Mouse (Mus musculus): ENCODE measurements around the gene Chd5.

Gene Chd5

GRCm38 (mm10) chr4:152338419-152339292 lies at the start of gene Chd5:
TSS of gene Chd5 (plus strand) at chr4:152338651.
- peak; percentile 66 to 70 for DNase-seq

DNA sequence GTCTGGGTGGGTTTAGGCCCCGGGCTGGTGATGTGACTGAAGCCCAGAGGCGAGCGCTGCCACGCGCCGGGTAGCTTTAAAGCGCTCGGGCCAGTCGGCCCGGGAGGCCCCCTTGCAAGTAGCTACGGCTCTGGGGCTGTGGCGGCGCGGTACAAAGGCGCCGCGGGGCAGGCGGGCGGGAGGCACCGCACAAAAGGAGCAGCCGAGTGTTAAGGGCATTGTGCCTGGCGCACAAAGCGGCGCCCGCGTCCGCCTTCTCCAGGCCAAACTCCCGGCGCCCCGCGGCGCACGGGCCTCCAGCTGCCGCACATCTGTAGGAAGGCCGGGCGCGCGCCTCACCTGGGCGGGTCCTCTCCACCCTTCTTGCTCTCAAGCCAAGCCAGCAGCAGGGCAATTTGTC lies 48.1 kb upstream of the Chd5 start:
- DNase-seq = no peak

GRCm38 (mm10) chr4:152290991-152291390 lies 47.5 kb upstream of the Chd5 start:
- no peak for DNase-seq

- DNase-seq = no peak
Observed at GRCm38 (mm10) chr4:152291562-152291961, 46.9 kb upstream of the Chd5 start, which contains the start of gene Hes3. TSS of gene Hes3 (minus strand) at chr4:152291662.

DNA sequence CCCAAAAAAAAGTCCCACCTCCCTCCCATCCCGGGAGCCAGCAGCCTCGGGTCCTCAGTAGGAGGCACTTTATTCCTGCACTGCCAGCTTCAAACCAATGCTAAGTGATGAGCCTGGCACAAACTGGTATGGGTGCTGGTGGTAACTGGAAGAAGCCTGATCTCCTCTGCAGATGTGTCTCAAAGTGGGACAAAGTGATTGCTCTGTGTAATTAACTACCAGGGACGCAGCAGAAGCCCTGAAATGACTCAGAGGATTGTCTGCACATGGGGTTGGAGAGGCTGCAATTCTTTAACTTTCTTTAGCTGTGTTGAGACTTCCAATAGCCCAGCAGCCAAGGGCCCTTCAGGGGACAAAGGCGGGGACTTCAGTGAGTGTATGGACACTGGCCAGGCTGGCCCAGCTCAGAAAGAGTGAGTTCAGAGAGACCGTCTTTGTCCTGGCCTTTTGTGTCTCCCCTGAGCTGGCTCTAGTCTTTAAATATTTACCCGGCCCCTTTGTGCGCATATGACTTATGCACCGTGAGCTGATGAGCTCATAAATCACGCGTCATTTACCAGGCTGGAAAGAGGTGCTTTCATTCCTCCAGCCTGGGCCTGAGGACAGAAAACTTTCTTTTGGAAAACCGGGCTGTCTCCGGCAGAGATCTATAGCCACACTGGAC lies 46.2 kb upstream of the Chd5 start:
- DNase-seq = no peak

DNA sequence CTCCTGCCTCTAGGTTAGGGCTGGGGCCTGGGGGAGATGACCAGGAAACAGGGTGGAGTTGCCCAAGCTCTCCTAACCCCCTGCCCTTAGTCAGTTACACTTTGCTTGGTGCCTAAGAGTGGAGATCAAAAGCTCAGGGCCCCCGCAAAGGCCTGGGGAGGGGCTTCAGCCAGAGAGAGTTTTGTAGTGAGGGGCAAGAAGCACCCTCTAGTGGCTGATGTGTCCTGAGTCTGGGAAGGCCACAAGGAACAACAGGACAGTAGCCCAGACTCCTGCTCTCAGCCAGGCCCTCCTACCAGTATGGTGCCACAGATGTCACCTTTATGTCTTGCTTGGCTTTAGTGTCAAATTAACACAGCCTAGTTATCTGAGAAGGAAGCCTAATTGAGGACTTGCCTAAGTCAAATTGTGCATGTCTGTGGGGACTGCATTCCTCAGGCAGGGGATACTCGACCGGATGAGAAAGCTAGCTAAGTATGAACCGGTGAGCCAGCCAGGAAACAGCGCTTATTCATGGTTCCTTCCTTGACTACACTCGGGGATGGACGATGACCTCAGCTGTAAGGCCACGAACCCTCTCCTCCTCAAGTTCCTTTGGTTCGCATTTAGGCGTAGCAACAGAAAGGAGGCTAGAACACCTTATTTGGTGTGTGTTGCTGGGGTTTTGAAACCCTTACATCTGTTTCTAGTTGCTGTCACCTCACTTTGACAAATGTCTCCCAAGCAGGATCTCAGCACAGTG lies 44.1 kb upstream of the Chd5 start:
- no peak for DNase-seq

GRCm38 (mm10) chr4:152295916-152296315 lies 42.5 kb upstream of the Chd5 start:
- no peak for DNase-seq

GRCm38 (mm10) chr4:152296371-152296770 lies 42.1 kb upstream of the Chd5 start:
- no peak for DNase-seq

GRCm38 (mm10) chr4:152296874-152297861 lies 41.3 kb upstream of the Chd5 start, which contains the start of gene Icmt:
TSS of gene Icmt (plus strand) at chr4:152297227.
- DNase-seq = peak; percentile 100

GRCm38 (mm10) chr4:152298836-152299235 lies 39.6 kb upstream of the Chd5 start:
- DNase-seq = no peak

- DNase-seq = peak in 1 of 2 experiments; percentile 62
Observed at GRCm38 (mm10) chr4:152300375-152300774, 38.1 kb upstream of the Chd5 start.

DNA sequence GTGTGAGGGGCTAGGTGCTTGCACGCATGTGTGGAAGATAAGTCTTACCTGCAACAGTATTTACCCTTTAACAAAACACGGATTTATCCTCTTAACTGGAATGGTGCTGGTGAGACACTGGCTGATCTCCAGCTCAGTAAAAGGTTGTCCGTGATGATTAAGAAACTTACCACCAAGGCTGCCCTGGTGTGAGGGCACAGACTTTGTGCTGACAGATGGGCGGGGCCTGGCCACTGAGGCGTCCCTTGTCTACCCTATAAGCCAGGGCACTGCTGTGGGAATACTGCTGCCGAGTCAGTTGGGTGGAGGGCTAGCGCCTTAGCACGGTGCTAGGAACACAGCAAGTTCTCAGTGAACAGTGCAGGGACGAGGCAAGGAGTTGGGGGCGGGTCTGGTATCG lies 36.4 kb upstream of the Chd5 start:
- DNase-seq = no peak

DNA sequence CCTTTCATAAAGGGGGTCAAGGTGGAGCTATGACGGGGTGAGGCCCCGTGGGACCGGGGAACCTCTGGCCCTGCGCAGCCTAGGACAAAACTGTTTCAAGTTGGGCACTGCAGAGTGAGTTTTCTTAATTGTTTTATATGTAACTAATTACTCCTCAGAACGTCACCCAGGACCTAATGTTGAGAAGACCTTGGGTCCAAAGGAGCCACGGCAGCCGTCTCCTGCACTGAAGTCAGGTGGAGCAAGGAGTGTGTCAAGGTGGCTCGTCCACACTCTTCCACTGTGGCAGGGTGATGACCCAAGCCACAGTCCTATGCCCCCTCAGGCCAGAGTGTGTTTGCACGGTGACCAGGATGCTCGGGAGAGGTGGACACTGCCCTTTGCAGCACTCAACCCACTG lies 35.3 kb upstream of the Chd5 start:
- DNase-seq = no peak

- peak; percentile 62 to 63 for DNase-seq
Observed at GRCm38 (mm10) chr4:152304685-152305084, 33.8 kb upstream of the Chd5 start.

- DNase-seq = no peak
Observed at GRCm38 (mm10) chr4:152305991-152306390, 32.5 kb upstream of the Chd5 start.

- no peak for DNase-seq
Observed at GRCm38 (mm10) chr4:152307542-152307941, 30.9 kb upstream of the Chd5 start.

DNA sequence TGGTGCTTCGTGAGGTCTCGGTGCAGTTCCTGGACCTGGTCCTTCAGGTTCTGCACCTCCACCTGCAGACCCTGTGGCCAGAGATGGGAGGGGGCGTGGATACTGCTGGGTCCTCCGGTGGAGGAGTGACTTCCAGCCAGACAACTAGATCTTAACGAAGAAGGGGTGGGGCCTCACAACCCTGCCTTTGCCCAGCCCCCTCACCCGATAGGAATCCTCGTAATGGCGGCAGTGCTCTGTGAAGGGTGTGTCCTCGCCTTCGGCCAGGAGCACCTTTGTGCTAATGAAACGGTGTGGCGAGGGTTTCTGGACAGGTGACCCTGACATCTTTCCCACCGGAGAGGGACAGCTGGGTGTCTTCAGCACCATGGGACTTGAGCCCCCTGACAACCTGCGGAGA lies 26.3 kb upstream of the Chd5 start:
- DNase-seq = no peak

DNA sequence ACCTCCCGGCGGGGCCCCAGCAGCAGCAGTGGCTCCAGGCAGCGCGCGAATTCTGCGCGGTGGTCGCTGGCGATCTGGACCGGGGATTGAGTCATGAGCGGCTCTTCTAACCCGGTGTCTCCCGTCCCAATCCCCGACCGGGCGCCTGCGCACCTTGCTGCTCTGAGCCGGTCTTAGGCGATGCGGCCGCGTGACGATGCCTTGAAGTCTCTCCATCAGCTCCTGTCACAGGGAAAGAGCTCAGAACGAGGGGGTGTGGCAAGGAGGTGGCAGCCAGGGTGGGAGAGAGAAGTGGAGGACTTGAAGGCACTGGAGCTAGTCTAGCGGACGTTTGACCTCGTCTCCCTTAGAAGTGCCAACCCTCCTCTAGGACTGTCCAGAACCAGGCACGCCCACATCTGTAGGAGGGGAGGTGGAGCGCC lies 25.2 kb upstream of the Chd5 start:
- no peak for DNase-seq

DNA sequence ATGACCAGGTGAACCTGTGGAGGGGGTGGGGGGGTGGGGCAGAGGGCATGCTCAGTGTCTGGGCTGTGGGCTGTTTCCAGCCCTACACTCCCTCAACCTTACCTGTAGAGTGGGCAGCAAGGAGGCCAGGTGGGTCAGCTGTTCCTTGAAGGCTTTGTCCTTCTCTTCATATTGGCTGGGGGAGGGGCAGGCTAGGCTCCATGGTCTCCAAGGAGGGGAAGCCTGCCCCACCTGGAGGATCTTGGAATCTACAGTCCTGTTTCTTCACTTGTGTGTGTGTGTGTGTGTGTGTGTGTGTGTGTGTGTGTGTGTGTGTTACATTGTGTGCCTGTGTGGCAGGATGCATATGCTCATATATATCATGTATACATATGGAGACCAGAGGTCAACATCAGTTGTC lies 24.5 kb upstream of the Chd5 start:
- DNase-seq = peak in 1 of 2 experiments; percentile 82

DNA sequence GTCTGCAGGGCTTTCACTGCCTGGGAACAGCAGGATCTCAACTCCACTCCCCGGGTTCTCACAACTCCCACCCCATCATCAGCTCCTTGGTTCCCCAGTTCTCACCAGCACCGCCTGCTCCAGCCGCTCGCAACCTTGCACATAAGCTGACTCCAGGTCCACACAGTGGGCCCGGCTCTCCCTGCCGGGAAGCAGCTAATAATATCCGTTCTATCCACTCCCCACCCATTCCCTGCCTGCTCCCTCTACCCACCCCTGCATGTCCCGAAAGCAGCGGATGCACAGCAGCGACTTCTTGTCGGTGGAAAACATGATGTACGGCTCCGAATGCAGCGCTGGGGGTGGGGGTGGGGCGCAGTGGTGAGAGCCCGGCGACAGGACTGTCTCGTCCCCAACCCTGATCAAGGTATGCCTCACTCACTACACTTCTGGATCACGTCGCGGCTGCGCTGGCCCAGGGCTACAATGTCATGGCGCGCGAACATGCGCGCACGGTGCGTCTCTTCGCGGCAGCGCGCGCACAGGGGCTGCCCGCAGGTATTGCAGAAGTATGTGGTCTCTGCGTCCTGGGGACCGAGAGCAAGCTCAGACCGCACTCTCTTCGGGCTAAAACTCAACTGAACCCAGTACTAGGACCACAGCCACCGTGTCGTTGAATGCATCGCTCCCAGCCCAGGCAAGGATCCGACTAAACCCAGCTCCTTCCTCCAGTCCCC lies 22.8 kb upstream of the Chd5 start:
- DNase-seq = no peak

DNA sequence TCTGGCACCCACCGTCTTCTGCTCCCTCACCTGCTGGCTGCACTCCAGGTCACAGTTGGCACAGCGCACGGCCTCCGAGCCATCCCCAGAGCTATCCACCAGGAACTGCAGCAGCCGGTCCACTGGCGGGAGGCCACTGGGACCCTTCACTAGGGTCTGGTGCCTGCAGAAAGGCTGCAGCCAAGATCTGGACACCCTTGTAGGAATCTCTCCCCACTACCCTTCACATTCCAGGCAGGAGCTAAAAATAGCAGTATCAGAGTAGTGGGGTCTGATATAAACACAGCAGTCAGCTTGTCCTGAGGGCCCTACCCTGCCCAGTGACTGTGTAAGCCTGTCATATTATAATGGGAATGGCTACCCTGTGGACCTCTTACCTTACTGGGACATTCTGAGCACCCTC lies 20.8 kb upstream of the Chd5 start:
- peak; percentile 45 to 65 for DNase-seq

All from cerebellum, postnatal 14 days (tissue).